Mouse (Mus musculus): ENCODE data around the gene Per1. TPM values are rescaled to one million over a fixed set of nuclear protein-coding genes. Genes with fewer than 3 reads are reported as not detected.
A peak's percentile ranks its signal among the peaks of the same experiment; 100 is the strongest.

Per1 gene
- polyA plus RNA-seq, 1 experiment from 2014 or later: 6.2 TPM

- Histone ChIP-seq H3K4me3 (ENCODE audit: low read depth, low read length) (peak overlapping the region; percentile 11; the same call in 1 of the 2 replicates), H3K9ac (ENCODE audit: low read depth, low read length) (0 out of 2 replicates have a peak overlapping the region, but pooled peaks have one; percentile 12), H3K4me1 (ENCODE audit: control insufficient read depth, insufficient read depth, low read length) (no peaks in the 10 kb centered on the region), H3K27ac (ENCODE audit: low read depth, low read length) (no peak overlapping the region), H3K9me3 (replicated peaks; ENCODE audit: control insufficient read depth, low read length) (no peaks in the 10 kb centered on the region), H3K27me3 (ENCODE audit: control insufficient read depth, insufficient read depth, low read length) (peaks cover 18% of the 10 kb centered on the region), H3K36me3 (ENCODE audit: control insufficient read depth, insufficient read depth, low read length) (no peaks in the 10 kb centered on the region), H3K4me2 (peak overlapping the region; percentile 49)
- 8% methylated on average over 7 of the region's 7 CpGs for WGBS (ENCODE audit: insufficient replicate concordance)
- no peak for ATAC-seq (replicated peaks; ENCODE audit: insufficient number of reproducible peaks, low FRiP score, low TSS enrichment)
Measured at GRCm38 (mm10) chr11:69150444-69150843, 55.4 kb downstream of the Per1 start.

GRCm38 (mm10) chr11:69151004-69151403 is 56.0 kb downstream of the Per1 start:
- Histone ChIP-seq H3K27ac (ENCODE audit: low read depth, low read length) (no peak overlapping the region), H3K4me1 (ENCODE audit: control insufficient read depth, insufficient read depth, low read length) (no peaks in the 10 kb centered on the region), H3K9me3 (replicated peaks; ENCODE audit: control insufficient read depth, low read length) (no peaks in the 10 kb centered on the region), H3K4me3 (ENCODE audit: low read depth, low read length) (peak overlapping the region; percentile 11; the same call in 1 of the 2 replicates), H3K27me3 (ENCODE audit: control insufficient read depth, insufficient read depth, low read length) (peaks cover 19% of the 10 kb centered on the region), H3K4me2 (peak overlapping the region; percentile 49), H3K9ac (ENCODE audit: low read depth, low read length) (0 out of 2 replicates have a peak overlapping the region, but pooled peaks have one; percentile 12), H3K36me3 (ENCODE audit: control insufficient read depth, insufficient read depth, low read length) (no peaks in the 10 kb centered on the region)
- 56% methylated on average over 6 of the region's 6 CpGs for WGBS (ENCODE audit: insufficient replicate concordance)
- ATAC-seq (replicated peaks; ENCODE audit: insufficient number of reproducible peaks, low FRiP score, low TSS enrichment): no peak

GRCm38 (mm10) chr11:69153831-69154230 is 58.8 kb downstream of the Per1 start:
- 75% methylated on average over 8 of the region's 8 CpGs for WGBS (ENCODE audit: insufficient replicate concordance)
- no peak for ATAC-seq (replicated peaks; ENCODE audit: insufficient number of reproducible peaks, low FRiP score, low TSS enrichment)
- Histone ChIP-seq H3K4me1 (ENCODE audit: control insufficient read depth, insufficient read depth, low read length) (peaks cover 2% of the 10 kb centered on the region; the same call in 1 of the 2 replicates), H3K9ac (ENCODE audit: low read depth, low read length) (no peak overlapping the region), H3K27ac (ENCODE audit: low read depth, low read length) (no peak overlapping the region), H3K4me2 (no peak overlapping the region), H3K36me3 (ENCODE audit: control insufficient read depth, insufficient read depth, low read length) (no peaks in the 10 kb centered on the region), H3K9me3 (replicated peaks; ENCODE audit: control insufficient read depth, low read length) (no peaks in the 10 kb centered on the region), H3K27me3 (ENCODE audit: control insufficient read depth, insufficient read depth, low read length) (peaks cover 46% of the 10 kb centered on the region), H3K4me3 (ENCODE audit: low read depth, low read length) (no peak overlapping the region)

GRCm38 (mm10) chr11:69155351-69155750 is 60.3 kb downstream of the Per1 start:
- H3K4me2 ChIP-seq: no peak overlapping the region
- H3K4me3 ChIP-seq (ENCODE audit: low read depth, low read length): no peak overlapping the region
- no peak for ATAC-seq (replicated peaks; ENCODE audit: insufficient number of reproducible peaks, low FRiP score, low TSS enrichment)
- no peaks in the 10 kb centered on the region for H3K9me3 ChIP-seq (replicated peaks; ENCODE audit: control insufficient read depth, low read length)
- WGBS (ENCODE audit: insufficient replicate concordance): 44% methylated on average over 1 of the region's 1 CpGs
- H3K27ac ChIP-seq (ENCODE audit: low read depth, low read length): no peak overlapping the region
- no peak overlapping the region for H3K9ac ChIP-seq (ENCODE audit: low read depth, low read length)
- H3K36me3 ChIP-seq (ENCODE audit: control insufficient read depth, insufficient read depth, low read length): no peaks in the 10 kb centered on the region
- peaks cover 2% of the 10 kb centered on the region; the same call in 1 of the 2 replicates for H3K4me1 ChIP-seq (ENCODE audit: control insufficient read depth, insufficient read depth, low read length)
- H3K27me3 ChIP-seq (ENCODE audit: control insufficient read depth, insufficient read depth, low read length): peaks cover 52% of the 10 kb centered on the region

GRCm38 (mm10) chr11:69156800-69157199 is 61.8 kb downstream of the Per1 start, which contains the start of gene Alox12b:
Gene Alox12b (plus strand): TSS chr11:69156989.
- ATAC-seq (replicated peaks; ENCODE audit: insufficient number of reproducible peaks, low FRiP score, low TSS enrichment): no peak
- 3% methylated on average over 18 of the region's 18 CpGs for WGBS (ENCODE audit: insufficient replicate concordance)
- Histone ChIP-seq H3K9ac (ENCODE audit: low read depth, low read length) (no peak within 1 kb of the TSS), H3K27ac (ENCODE audit: low read depth, low read length) (no peak within 1 kb of the TSS), H3K27me3 (ENCODE audit: control insufficient read depth, insufficient read depth, low read length) (peaks cover 46% of the 10 kb centered on the region), H3K9me3 (replicated peaks; ENCODE audit: control insufficient read depth, low read length) (no peaks in the 10 kb centered on the region), H3K36me3 (ENCODE audit: control insufficient read depth, insufficient read depth, low read length) (no peaks in the 10 kb centered on the region), H3K4me2 (peak within 1 kb of the TSS; percentile 44), H3K4me1 (ENCODE audit: control insufficient read depth, insufficient read depth, low read length) (peaks cover 2% of the 10 kb centered on the region; the same call in 1 of the 2 replicates), H3K4me3 (ENCODE audit: low read depth, low read length) (peak within 1 kb of the TSS; percentile 16; the same call in 1 of the 2 replicates)

Other genes with a start within 250 kb of the Per1 start
- gene Ndel1, start 223.4 kb upstream of the Per1 start, polyA plus RNA-seq (2014; fragmentation: Nextera tagmentation; extraction: Ambion mirVana): 52.5 and 59.9 TPM in 2 replicates
- 0.11 and 0.18 TPM in 2 replicates for gene Rnf222, start 206.7 kb upstream of the Per1 start, polyA plus RNA-seq (2014; fragmentation: Nextera tagmentation; extraction: Ambion mirVana)
- gene Rpl26, start 193.6 kb upstream of the Per1 start, polyA plus RNA-seq (2014; fragmentation: Nextera tagmentation; extraction: Ambion mirVana): 719 and 795 TPM in 2 replicates
- not detected in 2 replicates for gene Odf4, start 168.1 kb upstream of the Per1 start, polyA plus RNA-seq (2014; fragmentation: Nextera tagmentation; extraction: Ambion mirVana)
- 9.0 and 12.3 TPM in 2 replicates for gene Arhgef15, start 137.7 kb upstream of the Per1 start, polyA plus RNA-seq (2014; fragmentation: Nextera tagmentation; extraction: Ambion mirVana)
- gene Slc25a35, start 127.1 kb upstream of the Per1 start, polyA plus RNA-seq (2014; fragmentation: Nextera tagmentation; extraction: Ambion mirVana): 1.5 and 1.6 TPM in 2 replicates
- 67.0 and 70.6 TPM in 2 replicates for gene Rangrf, start 120.0 kb upstream of the Per1 start, polyA plus RNA-seq (2014; fragmentation: Nextera tagmentation; extraction: Ambion mirVana)
- gene Pfas, start 86.8 kb upstream of the Per1 start, polyA plus RNA-seq (2014; fragmentation: Nextera tagmentation; extraction: Ambion mirVana): 17.3 and 24.0 TPM in 2 replicates
- 41.3 and 48.3 TPM in 2 replicates for gene Ctc1, start 79.3 kb upstream of the Per1 start, polyA plus RNA-seq (2014; fragmentation: Nextera tagmentation; extraction: Ambion mirVana)
- 89.2 and 89.6 TPM in 2 replicates for gene Aurkb, start 49.6 kb upstream of the Per1 start, polyA plus RNA-seq (2014; fragmentation: Nextera tagmentation; extraction: Ambion mirVana)
- 7.7 and 9.8 TPM in 2 replicates for gene Borcs6, start 35.5 kb upstream of the Per1 start, polyA plus RNA-seq (2014; fragmentation: Nextera tagmentation; extraction: Ambion mirVana)
- 26.4 and 28.2 TPM in 2 replicates for gene Tmem107, start 24.4 kb upstream of the Per1 start, polyA plus RNA-seq (2014; fragmentation: Nextera tagmentation; extraction: Ambion mirVana)
- gene Vamp2, start 6.7 kb upstream of the Per1 start, polyA plus RNA-seq (2014; fragmentation: Nextera tagmentation; extraction: Ambion mirVana): 89.7 and 94.7 TPM in 2 replicates
- gene Hes7, start 25.2 kb downstream of the Per1 start, polyA plus RNA-seq (2014; fragmentation: Nextera tagmentation; extraction: Ambion mirVana): 0.35 and 0.64 TPM in 2 replicates
- 0.32 and 0.49 TPM in 2 replicates for gene 9130213A22Rik, start 27.4 kb downstream of the Per1 start, polyA plus RNA-seq (2014; fragmentation: Nextera tagmentation; extraction: Ambion mirVana)
- 0.37 and 0.39 TPM in 2 replicates for gene Aloxe3, start 30.7 kb downstream of the Per1 start, polyA plus RNA-seq (2014; fragmentation: Nextera tagmentation; extraction: Ambion mirVana)
- not detected in 2 replicates for gene Alox12b, start 61.8 kb downstream of the Per1 start, polyA plus RNA-seq (2014; fragmentation: Nextera tagmentation; extraction: Ambion mirVana)
- gene Alox8, start 102.6 kb downstream of the Per1 start, polyA plus RNA-seq (2014; fragmentation: Nextera tagmentation; extraction: Ambion mirVana): 1.1 and 2.0 TPM in 2 replicates
- gene Gucy2e, start 141.8 kb downstream of the Per1 start, polyA plus RNA-seq (2014; fragmentation: Nextera tagmentation; extraction: Ambion mirVana): 0.13 and 0.17 TPM in 2 replicates
- 10.1 and 13.1 TPM in 2 replicates for gene Cntrob, start 228.6 kb downstream of the Per1 start, polyA plus RNA-seq (2014; fragmentation: Nextera tagmentation; extraction: Ambion mirVana)
- 189 and 202 TPM in 2 replicates for gene Trappc1, start 228.8 kb downstream of the Per1 start, polyA plus RNA-seq (2014; fragmentation: Nextera tagmentation; extraction: Ambion mirVana)
- 0.56 and 0.70 TPM in 2 replicates for gene Kcnab3, start 231.0 kb downstream of the Per1 start, polyA plus RNA-seq (2014; fragmentation: Nextera tagmentation; extraction: Ambion mirVana)
- 7.8 and 8.6 TPM in 2 replicates for gene Rnf227, start 245.2 kb downstream of the Per1 start, polyA plus RNA-seq (2014; fragmentation: Nextera tagmentation; extraction: Ambion mirVana)

Measured in heart, embryonic 11.5 days (tissue).